Mouse (Mus musculus): Measurements from ENCODE around the gene Slc39a8.

DNA sequence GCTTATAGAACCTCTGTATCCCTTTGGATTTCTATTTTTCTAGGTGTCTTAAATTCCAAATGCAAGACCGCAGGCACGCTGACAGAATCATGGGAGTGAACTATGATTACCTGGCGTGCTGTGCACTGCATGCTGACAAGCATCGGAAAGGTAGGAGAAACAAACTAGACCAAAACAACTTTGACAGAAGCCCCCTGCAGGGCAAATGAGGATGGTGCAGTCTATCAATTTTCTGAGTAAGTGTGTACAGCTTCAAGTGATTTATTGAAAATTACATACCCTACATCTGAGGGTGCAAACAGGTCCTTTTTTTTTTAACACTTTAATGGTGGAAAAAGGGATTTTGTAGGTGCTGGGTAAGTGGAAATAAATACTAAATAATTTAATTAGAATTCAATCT lies 103.1 kb downstream of the Slc39a8 start:
- no peak for TF ChIP-seq CTCF (IDR thresholded peaks at IDR 0.05; ENCODE audit: extremely low read depth, insufficient read depth, low read length)
- TF ChIP-seq POLR2A (IDR thresholded peaks at IDR 0.05; ENCODE audit: extremely low read depth, insufficient read depth, low read length), result no peak

Data from cortical plate, adult 2 months (tissue).